Mouse (Mus musculus): ENCODE results near the gene Gm20828. TPM values are rescaled to one million over a fixed set of nuclear protein-coding genes. Genes with fewer than 3 reads are reported as not detected.

Gene Gm20828
- polyA plus RNA-seq (2012; rRNA removed) = not detected in 2 replicates

DNA sequence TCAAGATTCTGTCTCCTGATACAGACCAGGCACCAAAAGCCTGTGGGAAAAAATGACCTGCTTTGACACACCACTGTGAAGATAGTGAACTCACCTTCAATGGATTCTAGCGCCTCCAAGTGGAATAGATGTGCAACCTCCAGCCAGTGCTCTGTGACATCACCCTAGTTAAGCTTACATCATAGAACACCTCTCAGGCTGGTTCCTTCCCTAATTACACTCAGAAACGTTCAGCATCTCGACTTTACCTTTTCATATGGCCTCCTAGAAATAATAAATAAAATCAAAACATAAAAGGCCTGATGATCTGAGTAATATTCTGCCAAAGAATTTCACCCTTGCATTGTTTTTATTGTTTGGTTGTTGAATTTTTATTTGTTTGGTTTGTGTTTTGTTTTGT is at the start of gene Gm20828:
Gene Gm20828 (minus strand): TSS at position 101 of the 400 bp plus-strand sequence.

